Mouse (Mus musculus): Measurements from ENCODE around the gene Arl8b. TPM values are rescaled to one million over a fixed set of nuclear protein-coding genes. Genes with fewer than 3 reads are reported as not detected.
"Not testable (repeated sequence)": the region's sequence is repeated elsewhere in the genome, so short reads cannot be mapped to it uniquely, and the experiment has no call there.

Arl8b gene
- polyA plus RNA-seq, 1 experiment from 2014 or later: 54.1 TPM

DNA sequence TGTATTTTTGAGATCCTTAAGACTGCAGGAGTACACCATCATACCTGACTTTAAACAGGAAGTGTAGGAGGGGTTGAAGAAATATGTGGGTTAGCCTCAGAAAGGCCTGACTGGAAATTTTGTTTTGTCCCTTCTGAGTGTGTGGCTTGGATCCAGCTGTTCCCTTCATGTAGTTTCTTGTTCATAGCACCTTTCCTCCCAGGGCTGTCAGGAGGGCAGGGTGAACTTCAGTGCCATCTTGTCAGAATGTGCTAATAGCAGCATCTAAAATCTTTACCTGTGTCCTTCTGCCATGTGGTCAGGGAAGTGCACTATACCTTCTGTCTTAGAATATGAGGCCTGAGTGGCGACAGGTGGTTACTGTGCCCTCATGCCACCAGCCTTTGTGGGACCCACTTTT is 78.3 kb downstream of the Arl8b start:
- Histone ChIP-seq H3K4me1 (replicated peaks) (no peaks in the 10 kb centered on the region), H3K9me3 (peaks cover 10% of the 10 kb centered on the region; the same call in 1 of the 2 replicates), H3K27ac (no peak overlapping the region), H3K4me2 (no peak overlapping the region), H3K4me3 (replicated peaks) (no peak overlapping the region), H3K27me3 (no peaks in the 10 kb centered on the region), H3K9ac (replicated peaks) (no peak overlapping the region), H3K36me3 (peaks cover 13% of the 10 kb centered on the region)
- WGBS: 91% methylated on average over 1 of the region's 1 CpGs
- ATAC-seq (ENCODE audit: insufficient number of reproducible peaks, insufficient read depth, low FRiP score, low TSS enrichment, low read depth): no peak

DNA sequence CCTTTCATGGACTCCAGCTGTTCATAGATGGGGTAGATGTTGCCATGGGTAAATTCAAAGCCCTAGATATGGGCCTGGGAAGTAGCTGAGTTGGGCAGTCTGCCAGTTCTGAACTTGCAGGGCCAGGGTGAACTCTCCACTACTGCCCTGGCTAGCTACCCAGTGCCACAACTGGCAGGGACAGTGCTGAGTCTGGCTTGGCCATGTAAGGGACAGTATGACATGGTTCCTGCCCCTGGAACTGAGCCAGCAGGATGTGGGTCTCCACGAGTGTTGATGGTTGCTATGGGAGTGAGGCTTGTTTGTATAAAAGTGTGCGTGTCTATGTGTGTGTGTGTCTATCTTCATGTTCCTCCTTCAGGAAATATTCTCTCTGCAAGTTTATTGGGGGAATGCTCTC is 79.6 kb downstream of the Arl8b start:
- no peak for ATAC-seq (ENCODE audit: insufficient number of reproducible peaks, insufficient read depth, low FRiP score, low TSS enrichment, low read depth)
- no peak overlapping the region for H3K4me3 ChIP-seq (replicated peaks)
- peaks cover 10% of the 10 kb centered on the region; the same call in 1 of the 2 replicates for H3K9me3 ChIP-seq
- H3K4me2 ChIP-seq: no peak overlapping the region
- no peak overlapping the region for H3K27ac ChIP-seq
- H3K4me1 ChIP-seq (replicated peaks): no peaks in the 10 kb centered on the region
- H3K27me3 ChIP-seq: no peaks in the 10 kb centered on the region
- peaks cover 8% of the 10 kb centered on the region; the same call in 1 of the 2 replicates for H3K36me3 ChIP-seq
- H3K9ac ChIP-seq (replicated peaks): no peak overlapping the region
- 83% methylated on average over 2 of the region's 2 CpGs for WGBS

DNA sequence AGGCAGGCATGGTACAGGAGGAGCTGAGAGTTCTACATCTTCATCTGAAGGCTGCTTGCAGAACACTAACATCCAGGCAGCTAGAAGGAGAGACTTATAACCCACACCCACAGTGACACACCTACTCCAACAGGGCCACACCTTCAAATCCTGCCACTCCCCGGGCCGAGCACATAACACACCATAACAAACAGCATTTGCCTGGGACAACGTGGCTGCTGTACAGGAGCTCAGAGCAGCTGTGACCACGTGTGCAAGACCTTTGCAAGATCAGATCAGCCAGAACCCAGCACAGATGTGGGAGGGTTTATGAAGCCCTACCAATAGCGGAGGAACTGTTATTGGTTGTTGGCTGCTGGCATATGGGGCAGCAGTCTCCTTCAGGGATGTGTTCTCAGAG is 83.4 kb downstream of the Arl8b start:
- Histone ChIP-seq H3K27ac (no peak overlapping the region), H3K4me3 (replicated peaks) (no peak overlapping the region), H3K9me3 (peaks cover 10% of the 10 kb centered on the region; the same call in 1 of the 2 replicates), H3K36me3 (no peaks in the 10 kb centered on the region; the same call in 1 of the 2 replicates), H3K4me1 (replicated peaks) (no peaks in the 10 kb centered on the region), H3K9ac (replicated peaks) (no peak overlapping the region), H3K27me3 (no peaks in the 10 kb centered on the region), H3K4me2 (no peak overlapping the region)
- ATAC-seq (ENCODE audit: insufficient number of reproducible peaks, insufficient read depth, low FRiP score, low TSS enrichment, low read depth): no peak
- WGBS: 72% methylated on average over 5 of the region's 5 CpGs

DNA sequence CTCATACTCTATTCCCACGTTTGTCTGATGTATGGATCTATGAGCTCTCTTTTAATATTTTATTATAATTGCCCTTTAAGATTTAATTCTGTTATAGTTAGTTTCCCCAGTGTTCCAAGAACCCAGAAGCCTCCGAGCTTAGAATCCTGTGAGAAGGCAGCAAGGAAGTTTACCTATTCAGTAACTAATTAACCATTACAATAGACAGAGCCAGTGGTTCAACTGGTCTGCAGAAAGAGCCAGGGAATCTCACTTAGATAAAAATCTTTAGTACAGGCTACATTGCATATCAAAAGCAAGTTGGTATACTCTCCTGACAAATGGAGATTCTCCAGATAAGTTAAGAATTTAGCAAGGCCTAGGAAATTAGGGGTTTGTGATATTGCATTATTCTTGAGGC is 86.1 kb downstream of the Arl8b start:
- not testable (repeated sequence) for H3K9me3 ChIP-seq; H3K36me3 ChIP-seq; H3K4me1 ChIP-seq (replicated peaks); H3K4me2 ChIP-seq; H3K9ac ChIP-seq (replicated peaks); ATAC-seq (ENCODE audit: insufficient number of reproducible peaks, insufficient read depth, low FRiP score, low TSS enrichment, low read depth); H3K4me3 ChIP-seq (replicated peaks); H3K27ac ChIP-seq; H3K27me3 ChIP-seq
- 58% methylated on average over 2 of the region's 2 CpGs for WGBS

DNA sequence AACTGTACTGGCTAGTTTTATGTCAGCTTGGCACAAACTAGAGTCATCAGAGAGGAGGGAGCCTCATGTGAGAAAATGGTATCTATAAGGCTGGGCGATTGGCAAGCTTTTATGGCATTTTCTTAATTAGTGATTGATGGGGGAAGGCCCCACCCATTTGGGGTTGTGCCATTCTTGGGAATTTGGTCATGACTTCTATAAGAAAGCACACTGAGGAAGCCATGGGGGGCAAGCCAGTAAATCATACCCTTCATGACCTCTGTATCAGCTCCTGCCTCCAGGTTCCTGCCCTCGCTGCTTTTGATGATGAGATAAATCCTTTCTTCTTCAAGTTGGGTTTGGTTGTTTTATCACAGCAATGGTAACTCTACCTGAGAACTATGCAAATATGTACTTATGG is 87.5 kb downstream of the Arl8b start:
- no peaks in the 10 kb centered on the region for H3K36me3 ChIP-seq
- ATAC-seq (ENCODE audit: insufficient number of reproducible peaks, insufficient read depth, low FRiP score, low TSS enrichment, low read depth): no peak
- H3K27ac ChIP-seq: no peak overlapping the region
- H3K27me3 ChIP-seq: no peaks in the 10 kb centered on the region
- H3K9ac ChIP-seq (replicated peaks): no peak overlapping the region
- no peaks in the 10 kb centered on the region for H3K9me3 ChIP-seq
- no peak overlapping the region for H3K4me2 ChIP-seq
- no peak overlapping the region for H3K4me3 ChIP-seq (replicated peaks)
- 88% methylated on average over 2 of the region's 2 CpGs for WGBS
- H3K4me1 ChIP-seq (replicated peaks): no peaks in the 10 kb centered on the region

DNA sequence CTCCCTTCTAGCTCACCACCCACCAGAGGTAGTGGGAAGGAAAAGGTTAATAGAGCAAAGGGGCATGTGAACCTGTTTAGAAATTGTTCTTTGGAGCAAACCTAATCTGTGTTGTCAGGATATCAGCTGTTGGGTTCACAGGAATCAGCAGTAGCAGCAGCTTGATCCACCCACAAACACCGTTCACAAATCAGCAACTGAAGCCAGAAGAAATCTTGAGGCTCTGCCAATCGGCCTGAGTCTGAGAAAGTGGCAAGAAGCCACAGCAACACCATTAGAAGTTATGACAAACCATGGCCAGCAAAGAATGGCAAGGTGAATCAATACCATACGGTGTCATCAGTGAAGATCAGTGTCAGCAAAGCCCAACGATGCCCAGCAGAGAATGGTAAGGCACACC is 88.4 kb downstream of the Arl8b start:
- Histone ChIP-seq H3K4me2 (no peak overlapping the region), H3K27me3 (no peaks in the 10 kb centered on the region), H3K4me1 (replicated peaks) (no peaks in the 10 kb centered on the region), H3K9me3 (no peaks in the 10 kb centered on the region), H3K9ac (replicated peaks) (no peak overlapping the region), H3K36me3 (no peaks in the 10 kb centered on the region), H3K4me3 (replicated peaks) (no peak overlapping the region), H3K27ac (no peak overlapping the region)
- 90% methylated on average over 4 of the region's 4 CpGs for WGBS
- ATAC-seq (ENCODE audit: insufficient number of reproducible peaks, insufficient read depth, low FRiP score, low TSS enrichment, low read depth): no peak

Other genes starting within 250 kb of the Arl8b start
- gene Bhlhe40, start 122.5 kb upstream of the Arl8b start, polyA plus RNA-seq (2016; fragmentation: Nextera tagmentation; extraction: Ambion mirVana): 2.1 and 2.2 TPM in 2 replicates
- 20.1 and 21.6 TPM in 2 replicates for gene Edem1, start 45.5 kb downstream of the Arl8b start, polyA plus RNA-seq (2016; fragmentation: Nextera tagmentation; extraction: Ambion mirVana)